Mouse (Mus musculus) liver, adult 2 months (tissue): ENCODE data around the gene Lpp. TPM values are rescaled to one million over a fixed set of nuclear protein-coding genes. Genes with fewer than 3 reads are reported as not detected.

Experiments
- DNase-seq: peaks from one replicate; pipeline ENCODE4 v3.0.0-alpha.2; 2011; ENCODE audit warnings: low read depth, low spot score; ENCODE audit errors: extremely low read depth
- H3K27ac ChIP-seq: fragments of 200-500 bp; replicated peaks from 2 replicates; pipeline ENCODE4 v1.5.1; 2012; ENCODE audit warnings: low read depth, mild to moderate bottlenecking, control low read depth, inconsistent platforms, low read length; ENCODE audit not compliant: insufficient read depth
- H3K27me3 ChIP-seq: fragments of 200-500 bp; 2 replicates; pipeline ENCODE4 v1.6.1; 2012; ENCODE audit warnings: mild to moderate bottlenecking, moderate library complexity, low read length, inconsistent platforms; ENCODE audit not compliant: control insufficient read depth, insufficient read depth
- H3K36me3 ChIP-seq: fragments of 200-500 bp; 2 replicates; pipeline ENCODE4 v1.6.1; 2012; ENCODE audit warnings: low read length, inconsistent platforms; ENCODE audit not compliant: control insufficient read depth, insufficient read depth
- H3K4me1 ChIP-seq: fragments of 200-500 bp; 2 replicates; pipeline ENCODE4 v1.6.1; 2011; ENCODE audit warnings: low read length; ENCODE audit not compliant: control insufficient read depth, insufficient read depth
- H3K4me3 ChIP-seq: fragments of 200-500 bp; 2 replicates; pipeline ENCODE4 v1.5.1; 2011; ENCODE audit warnings: low read depth, mild to moderate bottlenecking, control low read depth, low read length, moderate library complexity; ENCODE audit not compliant: insufficient read depth
- H3K79me2 ChIP-seq: fragments of 200-500 bp; 2 replicates; pipeline ENCODE4 v1.6.1; 2012; ENCODE audit warnings: inconsistent platforms, mild to moderate bottlenecking, low read length, moderate library complexity; ENCODE audit not compliant: control insufficient read depth, insufficient read depth
- H3K9ac ChIP-seq: fragments of 200-500 bp; 2 replicates; pipeline ENCODE4 v1.6.1; 2012; ENCODE audit warnings: low read depth, mild to moderate bottlenecking, control low read depth, inconsistent platforms, low read length
- CTCF ChIP-seq: fragments of 200-500 bp; IDR thresholded peaks from 2 replicates; pipeline ENCODE4 v1.5.1; 2011; ENCODE audit warnings: low read depth, low read length, control low read depth
- POLR2A ChIP-seq: fragments of 200-500 bp; IDR thresholded peaks from 2 replicates; pipeline ENCODE4 v1.6.1; 2011; ENCODE audit warnings: low read length, control low read depth; ENCODE audit not compliant: insufficient read depth; ENCODE audit errors: extremely low read depth
- WGBS: fragments of 180-500 bp; shearing (Covaris S2); methylation state at CpG from one replicate; pipeline ENCODE4 v1.1.7; 2018; 5-methylcytosine and 5-hydroxymethylcytosine counted together
- polyA plus RNA-seq: library from polyadenylated mRNA; depleted of rRNA; stranded (reverse); fragments of >200 nt; gene quantifications from 2 replicates; pipeline ENCODE4 v1.2.3, GENCODE M21; 2012
- total RNA-seq: library from RNA; depleted of rRNA; stranded (reverse); fragments of >200 nt; gene quantifications from 2 replicates; pipeline ENCODE4 v1.2.3, GENCODE M21; 2014

Gene Lpp
- total and polyA plus RNA-seq, 2 experiments = 7.5 to 23.0 TPM

DNA sequence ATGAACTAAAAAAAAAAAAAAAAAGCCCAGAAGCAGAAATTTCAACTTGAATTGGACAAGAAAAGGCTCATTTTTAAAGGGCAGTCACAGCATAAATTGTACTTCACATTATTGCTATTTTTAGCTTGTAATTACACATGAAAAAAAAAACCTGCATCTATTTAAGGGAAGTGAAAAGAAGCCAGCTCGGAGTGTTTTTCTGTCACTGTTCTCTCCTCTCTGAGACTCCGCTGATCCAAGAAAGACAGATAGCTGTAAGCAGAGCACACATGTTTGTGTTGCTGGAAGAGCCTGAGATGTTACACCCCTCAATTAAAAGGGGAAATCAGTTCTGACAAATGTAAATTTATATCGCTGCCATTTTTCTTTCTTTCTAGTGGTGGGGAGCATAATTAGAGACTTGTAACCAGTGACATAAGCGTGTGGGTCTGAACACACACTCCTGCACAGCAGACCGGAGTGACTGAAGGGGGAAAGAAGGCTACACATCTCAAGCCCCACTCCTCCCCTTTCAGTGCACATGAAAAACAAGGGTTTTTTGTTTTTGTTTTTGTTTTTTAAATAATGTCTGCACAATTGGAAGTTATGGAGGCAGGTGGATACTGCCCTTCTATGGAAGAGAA is 579.8 kb downstream of the Lpp start:
- DNase-seq = no peak
- H3K36me3 ChIP-seq = no peaks in the 10 kb centered on the region; the same call in 1 of the 2 replicates
- H3K4me3 ChIP-seq = no peak overlapping the region
- no peaks in the 10 kb centered on the region for H3K27me3 ChIP-seq
- no peak overlapping the region for H3K27ac ChIP-seq
- TF ChIP-seq CTCF (no peak), POLR2A (no peak)
- WGBS = 89% methylated on average over 5 of the region's 5 CpGs
- H3K79me2 ChIP-seq = no peaks in the 10 kb centered on the region; the same call in 1 of the 2 replicates
- H3K9ac ChIP-seq = no peak overlapping the region
- no peaks in the 10 kb centered on the region for H3K4me1 ChIP-seq

DNA sequence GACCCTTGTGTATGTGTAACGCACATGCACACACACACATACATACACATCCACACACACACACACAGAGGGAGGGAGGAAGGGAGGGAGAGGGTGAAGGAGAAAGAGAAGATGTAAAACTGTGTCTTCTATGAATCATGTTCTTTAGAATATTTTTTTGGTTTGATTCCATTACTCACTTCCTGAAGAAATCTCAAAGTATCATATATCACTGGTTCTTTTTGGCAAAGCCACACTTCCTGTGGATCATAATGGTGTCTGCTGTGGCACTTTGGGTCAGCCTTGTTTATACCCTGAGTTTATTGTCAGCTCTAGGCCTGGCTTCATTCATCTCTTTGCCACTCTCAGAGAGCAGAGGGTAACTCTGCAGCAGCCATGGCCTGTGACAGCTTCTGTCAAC is 584.5 kb downstream of the Lpp start:
- Histone ChIP-seq H3K27ac (no peak overlapping the region), H3K36me3 (peaks cover 8% of the 10 kb centered on the region), H3K9ac (no peak overlapping the region), H3K4me3 (no peak overlapping the region), H3K4me1 (no peaks in the 10 kb centered on the region), H3K27me3 (no peaks in the 10 kb centered on the region), H3K79me2 (no peaks in the 10 kb centered on the region; the same call in 1 of the 2 replicates)
- DNase-seq = no peak
- WGBS = 100% methylated on average over 1 of the region's 1 CpGs
- TF ChIP-seq CTCF (no peak), POLR2A (no peak)

DNA sequence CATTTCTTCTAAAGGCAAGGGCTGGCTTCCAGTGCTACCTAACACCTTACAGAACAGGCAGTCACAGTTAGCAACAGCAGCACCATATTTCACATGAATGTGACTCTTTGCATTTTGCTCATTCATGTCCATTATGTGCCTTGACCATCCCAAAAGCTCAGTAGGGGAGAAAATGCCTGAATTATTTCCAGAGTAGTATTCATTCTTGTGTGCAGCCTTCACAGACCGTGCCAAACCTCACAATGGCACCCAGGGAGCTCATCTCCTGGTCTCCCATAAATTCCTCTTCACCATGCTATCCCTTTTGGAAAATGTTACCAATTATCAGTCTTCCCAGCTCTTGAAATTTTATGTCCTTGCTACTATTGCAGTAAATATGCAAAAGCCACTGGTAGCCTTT is 584.9 kb downstream of the Lpp start:
- H3K27me3 ChIP-seq = no peaks in the 10 kb centered on the region
- DNase-seq = no peak
- H3K4me1 ChIP-seq = no peaks in the 10 kb centered on the region
- no peak for TF ChIP-seq CTCF
- no peak for TF ChIP-seq POLR2A
- H3K36me3 ChIP-seq = peaks cover 8% of the 10 kb centered on the region
- H3K79me2 ChIP-seq = no peaks in the 10 kb centered on the region; the same call in 1 of the 2 replicates
- H3K27ac ChIP-seq = no peak overlapping the region
- whole genome bisulfite sequencing = 96% methylated on average over 1 of the region's 1 CpGs
- H3K4me3 ChIP-seq = no peak overlapping the region
- no peak overlapping the region for H3K9ac ChIP-seq

DNA sequence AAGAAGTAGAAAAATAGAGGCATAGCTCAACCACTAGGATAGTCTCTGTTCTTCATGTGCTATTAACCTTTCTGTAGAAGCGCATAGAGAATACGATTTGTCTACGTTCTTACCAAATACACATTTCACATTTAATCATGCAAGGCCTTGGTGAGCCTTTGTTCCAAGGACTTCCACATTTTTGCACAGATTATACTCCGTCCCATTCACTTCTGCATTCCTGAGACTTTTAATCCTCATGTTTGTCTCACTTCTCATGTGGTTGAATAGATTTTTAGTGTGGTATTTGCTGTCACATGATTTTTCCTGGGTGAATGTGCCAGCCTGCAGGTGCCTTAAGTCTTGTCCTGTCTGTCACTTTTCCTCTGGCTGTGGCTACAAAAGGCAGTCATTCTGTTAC is 586.1 kb downstream of the Lpp start:
- Histone ChIP-seq H3K27ac (no peak overlapping the region), H3K4me3 (no peak overlapping the region), H3K4me1 (no peaks in the 10 kb centered on the region), H3K36me3 (peaks cover 8% of the 10 kb centered on the region), H3K79me2 (no peaks in the 10 kb centered on the region), H3K27me3 (no peaks in the 10 kb centered on the region), H3K9ac (no peak overlapping the region)
- no peak for DNase-seq
- TF ChIP-seq CTCF = no peak
- TF ChIP-seq POLR2A = no peak
- 95% methylated on average over 4 of the region's 4 CpGs for WGBS

DNA sequence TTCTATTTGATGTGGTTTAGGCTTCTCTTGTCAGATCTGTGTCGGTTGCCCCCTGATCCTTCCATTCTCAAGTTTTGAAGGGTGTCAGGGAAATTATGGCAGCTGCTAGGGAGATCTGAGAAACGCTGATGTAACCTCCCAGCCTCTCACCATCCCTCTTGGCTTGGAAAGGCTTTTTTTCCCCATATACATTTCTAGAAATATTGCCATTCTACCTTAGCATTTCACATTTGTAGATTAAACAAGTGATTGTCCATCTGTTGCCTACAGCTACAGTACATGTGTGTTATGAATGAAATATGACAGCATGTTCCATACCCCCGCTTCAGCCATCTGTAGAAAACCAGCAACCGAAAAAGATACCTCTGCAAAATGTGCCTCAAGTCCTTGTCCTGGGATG is 589.5 kb downstream of the Lpp start:
- WGBS = 91% methylated on average over 4 of the region's 4 CpGs
- DNase-seq = no peak
- Histone ChIP-seq H3K27me3 (no peaks in the 10 kb centered on the region), H3K79me2 (no peaks in the 10 kb centered on the region), H3K4me1 (no peaks in the 10 kb centered on the region), H3K36me3 (peaks cover 9% of the 10 kb centered on the region), H3K9ac (no peak overlapping the region), H3K27ac (no peak overlapping the region), H3K4me3 (no peak overlapping the region)
- no peak for TF ChIP-seq POLR2A
- TF ChIP-seq CTCF = no peak

DNA sequence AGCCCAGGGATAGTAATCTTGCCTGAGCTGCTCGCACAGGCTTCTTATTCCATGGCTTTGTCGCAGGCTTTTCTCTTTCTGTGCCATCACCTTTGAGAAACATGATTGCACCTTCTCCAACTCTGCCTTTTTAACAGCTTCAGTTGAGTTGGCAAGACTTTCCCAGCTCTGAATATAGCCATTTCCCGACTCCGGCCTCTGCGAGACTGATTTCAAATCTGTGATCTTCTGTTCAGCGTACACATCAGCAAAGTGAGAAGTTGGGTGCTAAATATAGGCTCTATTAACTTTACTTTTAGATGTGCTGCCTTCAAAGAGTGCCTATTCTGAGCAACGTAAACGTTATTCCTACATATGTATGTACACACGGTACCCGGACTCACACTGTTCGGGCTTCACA is 597.0 kb downstream of the Lpp start:
- TF ChIP-seq CTCF (no peak), POLR2A (no peak)
- H3K27me3 ChIP-seq = no peaks in the 10 kb centered on the region
- H3K9ac ChIP-seq = no peak overlapping the region
- H3K4me1 ChIP-seq = no peaks in the 10 kb centered on the region
- H3K27ac ChIP-seq = no peak overlapping the region
- no peaks in the 10 kb centered on the region for H3K79me2 ChIP-seq
- 96% methylated on average over 11 of the region's 11 CpGs for WGBS
- H3K4me3 ChIP-seq = no peak overlapping the region
- no peak for DNase-seq
- H3K36me3 ChIP-seq = peaks cover 4% of the 10 kb centered on the region
